Mouse (Mus musculus) heart, adult 2 months (tissue): ENCODE measurements at regions not wholly inside any gene's neighbourhood (a gene's known extent, or its start where the extent isn't known, plus 50 kb on each side); places are given as distances from the start of the nearest gene placed in this dataset.

Experiments
- DNase-seq, 2 experiments: peaks; one replicate each; pipeline ENCODE4 v3.0.0; 2021
- H3K27ac ChIP-seq: fragments of 200-600 bp; 2 replicates; pipeline ENCODE4 v1.8.1; 2022
- H3K27me3 ChIP-seq: fragments of 200-500 bp; 2 replicates; pipeline ENCODE4 v1.6.1; 2012; ENCODE audit warnings: mild to moderate bottlenecking, low read length, inconsistent platforms, mixed read lengths; ENCODE audit not compliant: control insufficient read depth, insufficient read depth
- H3K36me3 ChIP-seq: fragments of 200-500 bp; 2 replicates; pipeline ENCODE4 v1.6.1; 2012; ENCODE audit warnings: low read length, inconsistent platforms; ENCODE audit not compliant: control insufficient read depth, insufficient read depth
- H3K4me1 ChIP-seq: fragments of 200-500 bp; 2 replicates; pipeline ENCODE4 v1.6.1; 2011; ENCODE audit warnings: low read length; ENCODE audit not compliant: control insufficient read depth, insufficient read depth
- H3K4me3 ChIP-seq: fragments of 200-600 bp; 2 replicates; pipeline ENCODE4 v1.8.1; 2022
- H3K79me2 ChIP-seq: fragments of 200-500 bp; replicated peaks from 2 replicates; pipeline ENCODE4 v1.6.1; 2012; ENCODE audit warnings: mild to moderate bottlenecking, inconsistent platforms, low read length, moderate library complexity, mixed read lengths; ENCODE audit not compliant: control insufficient read depth, insufficient read depth
- H3K9ac ChIP-seq: fragments of 200-500 bp; 2 replicates; pipeline ENCODE4 v1.6.1; 2012; ENCODE audit warnings: low read depth, mild to moderate bottlenecking, control low read depth, inconsistent platforms, low read length, mixed read lengths
- CTCF ChIP-seq: fragments of 200-600 bp; IDR thresholded peaks from 2 replicates; pipeline ENCODE4 v1.8.1; 2022; ENCODE audit warnings: antibody characterized with exemption, mild to moderate bottlenecking, moderate library complexity
- EP300 ChIP-seq: fragments of 200-500 bp; IDR thresholded peaks from 2 replicates; pipeline ENCODE4 v1.6.1; 2011; ENCODE audit warnings: low read depth, low read length, control low read depth; ENCODE audit not compliant: insufficient read depth
- POLR2A ChIP-seq: fragments of 200-500 bp; IDR thresholded peaks from 2 replicates; pipeline ENCODE4 v1.6.1; 2011; ENCODE audit warnings: mild to moderate bottlenecking, low read depth, low read length, control low read depth; ENCODE audit not compliant: insufficient read depth
- whole genome bisulfite sequencing: fragments of 180-500 bp; shearing (Covaris S2); methylation state at CpG from one replicate; pipeline ENCODE4 v1.1.7; 2018; 5-methylcytosine and 5-hydroxymethylcytosine counted together
- intact Hi-C: fragments of 180-260 bp; cut with DNase I; formaldehyde crosslinking; loops from one replicate; pipeline ENCODE4 v1.15.1; 2025

- 25% methylated on average over 2 of the region's 2 CpGs for WGBS
- intact Hi-C loops: no loop called here
- no peaks in the 10 kb centered on the region for H3K79me2 ChIP-seq
- no peaks in the 10 kb centered on the region for H3K27me3 ChIP-seq
- no peak overlapping the region for H3K9ac ChIP-seq
- H3K36me3 ChIP-seq: no peaks in the 10 kb centered on the region
- no peak overlapping the region for H3K4me3 ChIP-seq
- no peaks in the 10 kb centered on the region for H3K4me1 ChIP-seq
- DNase-seq: no peak
- no peak overlapping the region for H3K27ac ChIP-seq
- TF ChIP-seq POLR2A (no peak), CTCF (no peak), EP300 (no peak)
Measured at GRCm38 (mm10) chr5:55355483-55355882, 1357.2 kb downstream of the Stim2 start.

- H3K27ac ChIP-seq: no peak overlapping the region
- no peak for TF ChIP-seq POLR2A
- DNase-seq: no peak
- no peaks in the 10 kb centered on the region for H3K36me3 ChIP-seq
- intact Hi-C loops: no loop called here
- H3K79me2 ChIP-seq: no peaks in the 10 kb centered on the region
- no peak overlapping the region for H3K9ac ChIP-seq
- WGBS: 76% methylated on average over 3 of the region's 3 CpGs
- no peaks in the 10 kb centered on the region for H3K27me3 ChIP-seq
- no peak overlapping the region for H3K4me3 ChIP-seq
- H3K4me1 ChIP-seq: no peaks in the 10 kb centered on the region
Measured at GRCm38 (mm10) chr5:55374295-55374694, 1376.0 kb downstream of the Stim2 start.

GRCm38 (mm10) chr5:55390846-55391245 is 1392.5 kb downstream of the Stim2 start:
- no peak for DNase-seq
- H3K27me3 ChIP-seq: no peaks in the 10 kb centered on the region
- no peaks in the 10 kb centered on the region for H3K79me2 ChIP-seq
- no peak overlapping the region for H3K27ac ChIP-seq
- H3K36me3 ChIP-seq: no peaks in the 10 kb centered on the region
- intact Hi-C loops: no loop called here
- WGBS: 86% methylated on average over 4 of the region's 4 CpGs
- H3K4me3 ChIP-seq: no peak overlapping the region
- H3K9ac ChIP-seq: no peak overlapping the region
- no peak for TF ChIP-seq EP300
- TF ChIP-seq CTCF: no peak
- H3K4me1 ChIP-seq: no peaks in the 10 kb centered on the region

GRCm38 (mm10) chr5:55395986-55396385 is 1397.7 kb downstream of the Stim2 start:
- DNase-seq: no peak
- Histone ChIP-seq H3K36me3 (no peaks in the 10 kb centered on the region), H3K79me2 (no peaks in the 10 kb centered on the region), H3K4me3 (no peak overlapping the region), H3K27ac (no peak overlapping the region), H3K4me1 (no peaks in the 10 kb centered on the region), H3K27me3 (no peaks in the 10 kb centered on the region), H3K9ac (no peak overlapping the region)
- 31% methylated on average over 2 of the region's 2 CpGs for WGBS
- intact Hi-C loops: no loop called here
- no peak for TF ChIP-seq CTCF
- TF ChIP-seq EP300: no peak
- TF ChIP-seq POLR2A: no peak

GRCm38 (mm10) chr5:55416146-55416545 is 1417.8 kb downstream of the Stim2 start:
- TF ChIP-seq POLR2A (no peak), EP300 (no peak)
- H3K27me3 ChIP-seq: no peaks in the 10 kb centered on the region

GRCm38 (mm10) chr5:55439158-55439557 is 1440.9 kb downstream of the Stim2 start:
- H3K27ac ChIP-seq: no peak overlapping the region
- no peak for TF ChIP-seq EP300
- no peak for TF ChIP-seq CTCF
- no peak for TF ChIP-seq POLR2A
- intact Hi-C loops: no loop called here
- no peaks in the 10 kb centered on the region for H3K36me3 ChIP-seq
- no peaks in the 10 kb centered on the region for H3K79me2 ChIP-seq
- 75% methylated on average over 3 of the region's 3 CpGs for WGBS
- DNase-seq: no peak
- H3K9ac ChIP-seq: no peak overlapping the region
- no peaks in the 10 kb centered on the region for H3K27me3 ChIP-seq
- H3K4me1 ChIP-seq: no peaks in the 10 kb centered on the region
- no peak overlapping the region for H3K4me3 ChIP-seq

More at GRCm38 (mm10) chr5:55416146-55416545, 1417.8 kb downstream of the Stim2 start:
- WGBS: 65% methylated on average over 5 of the region's 5 CpGs
- Histone ChIP-seq H3K79me2 (no peaks in the 10 kb centered on the region), H3K9ac (no peak overlapping the region), H3K36me3 (no peaks in the 10 kb centered on the region), H3K4me3 (no peak overlapping the region), H3K4me1 (no peaks in the 10 kb centered on the region), H3K27ac (no peak overlapping the region)
- intact Hi-C loops: no loop called here
- no peak for DNase-seq

- WGBS: 67% methylated on average over 5 of the region's 5 CpGs
- intact Hi-C loops: no loop called here
- no peak overlapping the region for H3K4me3 ChIP-seq
- H3K9ac ChIP-seq: no peak overlapping the region
- no peaks in the 10 kb centered on the region for H3K79me2 ChIP-seq
- TF ChIP-seq CTCF (no peak), EP300 (no peak), POLR2A (no peak)
- DNase-seq: no peak
- H3K27me3 ChIP-seq: no peaks in the 10 kb centered on the region
- no peak overlapping the region for H3K27ac ChIP-seq
- H3K4me1 ChIP-seq: no peaks in the 10 kb centered on the region
- H3K36me3 ChIP-seq: no peaks in the 10 kb centered on the region
Measured at GRCm38 (mm10) chr5:55449064-55449463, 1450.8 kb downstream of the Stim2 start.
